Mouse (Mus musculus) urinary bladder, postnatal 25 days (tissue): ENCODE data around the gene Kifc1.

Experiments
- DNase-seq: peaks from one replicate; pipeline ENCODE4 v3.0.0; 2022; ENCODE audit warnings: low spot score

Kifc1 gene

DNA sequence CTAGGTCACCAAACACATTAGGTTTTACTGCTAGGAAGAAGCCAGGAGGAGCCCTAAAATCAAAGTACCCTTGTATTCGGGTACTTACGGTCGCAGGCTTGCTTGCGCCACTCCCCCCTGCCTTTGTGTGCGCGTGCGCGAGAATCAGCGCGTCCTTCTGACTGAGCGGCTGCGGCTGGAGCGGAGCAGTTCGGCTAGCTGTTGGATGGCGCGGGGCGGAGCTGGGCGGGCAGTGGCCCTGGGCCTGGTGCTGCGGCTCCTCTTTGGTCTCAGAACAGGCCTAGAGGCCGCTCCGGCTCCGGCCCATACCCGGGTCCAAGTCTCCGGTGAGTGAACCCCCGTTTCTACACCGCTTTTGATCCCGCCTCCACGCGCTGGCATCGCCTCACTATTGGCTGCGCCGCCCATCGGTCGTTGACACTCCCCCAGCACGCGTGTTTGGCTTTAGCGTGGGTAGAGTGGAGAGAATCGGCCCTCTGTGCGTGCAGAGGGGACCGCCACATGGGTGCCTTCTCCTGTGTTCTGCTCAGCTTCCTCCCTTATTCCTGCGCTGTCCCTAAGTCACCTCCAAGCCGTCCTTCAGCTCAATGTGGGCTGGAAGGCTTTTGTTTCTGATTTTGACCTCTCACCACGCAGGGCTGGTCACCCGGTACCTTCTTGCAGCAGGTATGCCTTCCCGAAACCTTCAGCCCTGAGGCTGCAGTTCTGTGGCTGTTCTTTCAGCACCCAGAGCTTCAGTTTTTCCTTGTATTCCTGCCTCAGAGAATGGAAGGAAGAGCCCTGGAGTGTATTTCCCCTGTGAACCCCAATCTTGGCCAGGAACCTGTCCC, 47.3 kb downstream of the Kifc1 start, which contains the start of gene Cd320:
Gene Cd320, plus strand, starts transcription at position 126 of the 830 bp plus-strand sequence.
- DNase-seq: peak; percentile 85

DNA sequence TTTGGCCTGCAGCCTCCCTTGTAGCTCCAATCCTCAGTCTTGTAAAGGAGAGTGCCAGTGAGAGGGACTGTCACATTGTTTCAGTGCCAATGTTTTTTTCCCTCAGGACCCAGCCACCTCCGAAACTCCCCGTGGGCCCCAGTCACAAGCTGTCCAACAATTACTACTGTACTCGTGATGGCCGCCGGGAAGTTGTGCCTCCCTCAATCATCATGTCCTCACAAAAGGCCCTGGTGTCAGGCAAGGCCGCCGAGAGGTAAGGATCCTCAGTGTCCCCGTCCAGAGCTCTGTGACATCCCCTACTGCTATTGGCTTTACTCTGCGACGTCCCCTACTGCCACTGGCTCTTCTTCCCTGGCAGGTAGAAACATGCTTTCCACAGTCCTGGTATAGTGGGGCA, 60.9 kb downstream of the Kifc1 start:
- no peak for DNase-seq

DNA sequence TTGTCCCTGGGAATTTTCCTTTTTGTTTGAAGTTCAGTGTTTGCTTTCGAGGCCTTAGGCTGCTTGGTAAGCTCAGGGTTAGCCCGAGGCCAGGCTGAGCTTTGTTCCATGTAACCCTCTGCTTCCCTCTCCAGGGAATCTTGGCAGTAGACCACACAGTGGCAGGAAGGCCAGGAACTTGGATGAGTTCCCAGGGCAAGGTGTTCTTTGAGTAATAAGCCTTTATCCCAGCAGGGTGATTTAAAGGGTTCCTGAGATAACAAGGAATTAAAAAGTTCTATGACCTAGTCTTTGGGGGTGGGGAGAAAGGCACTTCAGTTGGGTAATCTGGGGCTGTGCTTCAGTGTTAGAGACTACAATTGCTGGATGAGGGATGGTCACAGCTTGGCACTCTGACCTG, 61.6 kb downstream of the Kifc1 start:
- no peak for DNase-seq

DNA sequence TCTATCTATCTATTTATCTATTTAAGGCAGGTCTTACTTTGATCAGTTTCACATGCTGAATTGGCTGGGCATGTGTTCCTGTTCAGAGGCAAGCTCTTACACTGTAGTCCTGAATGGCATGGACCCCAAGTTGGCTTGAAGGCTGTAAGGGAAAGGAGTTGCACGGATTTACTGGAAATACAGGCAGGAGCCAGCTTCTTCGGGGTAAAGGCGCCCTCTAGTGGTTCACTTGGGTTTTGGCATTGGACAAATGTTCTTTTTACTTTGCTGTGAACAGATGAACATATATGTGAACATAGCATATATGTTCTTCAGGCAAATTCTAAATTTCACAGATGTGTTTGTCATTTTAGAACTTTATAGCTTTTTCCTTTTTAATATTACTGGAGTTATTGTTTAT, 63.6 kb downstream of the Kifc1 start:
- peak; percentile 63 for DNase-seq
